Mouse (Mus musculus) telencephalon, adult 2 months (tissue): ENCODE measurements at regions not wholly inside any gene's neighbourhood (a gene's known extent, or its start where the extent isn't known, plus 50 kb on each side); places are given as distances from the start of the nearest gene placed in this dataset.

Source experiments
- DNase-seq: peaks from one replicate; pipeline ENCODE4 v3.0.0-alpha.2; 2011; ENCODE audit warnings: low read depth, low spot score

DNA sequence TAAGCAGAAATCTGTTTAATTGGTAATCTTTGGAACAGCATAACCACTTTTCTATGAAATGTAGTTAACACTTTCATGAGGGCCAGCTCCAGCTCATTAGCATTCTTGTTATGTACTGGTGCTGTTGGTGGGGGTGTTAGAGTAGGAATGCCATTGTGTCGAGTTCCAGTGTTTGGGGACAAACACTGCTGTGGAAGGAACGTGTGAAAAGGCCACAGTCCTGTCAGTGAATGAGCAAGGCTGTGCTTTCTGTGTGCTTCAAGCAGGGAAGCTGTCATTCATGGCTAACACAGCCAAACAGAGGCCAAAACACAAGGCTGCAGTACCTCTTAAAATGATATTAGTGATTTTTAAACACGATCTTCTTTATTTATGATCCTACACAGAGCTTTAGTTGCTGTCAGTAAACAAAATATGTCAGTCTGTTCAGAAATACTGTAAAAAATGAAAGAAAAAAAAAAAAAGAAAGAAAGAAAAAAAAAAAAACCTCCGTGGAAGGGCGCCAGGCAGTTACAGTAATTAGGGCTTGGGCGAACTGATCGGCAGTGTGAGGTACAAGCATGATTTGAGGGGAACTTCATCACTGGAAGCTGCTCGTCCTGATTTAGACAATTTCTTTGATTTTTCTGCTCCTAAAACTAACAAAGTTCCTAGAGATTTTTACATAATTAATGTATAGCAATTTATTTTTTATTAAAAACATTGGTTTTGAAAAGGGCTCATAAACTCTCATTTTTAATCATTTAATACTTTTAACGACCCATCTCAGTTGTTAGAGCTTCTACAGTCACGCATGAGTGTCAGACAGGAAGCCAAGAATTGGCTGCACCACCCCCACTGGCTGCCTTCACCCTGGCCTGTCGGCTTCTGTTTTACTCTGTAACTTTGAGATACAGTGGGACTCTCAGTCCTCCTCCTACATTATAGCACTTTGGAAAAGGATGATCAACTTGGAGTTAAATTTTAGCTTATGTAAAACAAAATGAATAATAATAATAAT is 80.8 kb upstream of the Dnajc24 start:
- no peak for DNase-seq

DNA sequence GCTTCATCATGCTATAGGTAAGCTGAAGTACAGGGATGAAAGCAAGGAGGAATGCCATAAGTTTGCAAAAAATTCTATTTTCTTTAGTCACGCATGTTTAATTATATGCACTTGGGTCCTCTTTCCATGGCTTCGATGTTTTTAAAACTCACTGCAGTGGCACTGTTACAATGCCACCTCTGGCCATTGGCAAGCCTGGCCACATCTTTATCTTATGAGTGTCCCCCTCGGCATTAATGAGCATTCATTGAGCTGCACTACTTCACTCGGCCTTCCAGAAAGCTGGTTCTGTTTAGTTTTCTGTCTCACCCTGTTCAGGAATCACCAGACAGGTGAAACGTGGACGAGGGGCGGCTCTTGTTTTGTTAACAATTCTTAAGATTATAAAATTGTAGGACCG is 79.7 kb upstream of the Dnajc24 start:
- DNase-seq: no peak

DNA sequence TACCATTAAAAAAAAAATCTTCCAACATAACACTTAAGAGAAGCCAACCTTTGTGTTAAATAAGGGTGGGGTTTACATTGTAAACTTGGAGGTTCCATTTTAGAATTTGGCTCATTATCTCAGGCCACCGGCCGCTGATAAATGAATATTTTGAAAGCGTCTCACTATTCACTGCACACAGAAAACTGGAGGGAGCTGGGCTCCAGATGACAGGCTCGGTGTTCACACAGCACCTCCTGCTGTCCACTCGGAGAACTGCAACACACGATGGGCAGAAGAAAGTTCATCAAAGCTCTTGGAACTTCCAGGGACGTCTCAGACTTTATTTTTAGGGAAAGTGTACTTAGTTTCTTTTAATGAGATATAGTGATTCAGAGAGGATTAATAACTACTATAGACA is 78.6 kb upstream of the Dnajc24 start:
- peak; percentile 15 for DNase-seq

DNA sequence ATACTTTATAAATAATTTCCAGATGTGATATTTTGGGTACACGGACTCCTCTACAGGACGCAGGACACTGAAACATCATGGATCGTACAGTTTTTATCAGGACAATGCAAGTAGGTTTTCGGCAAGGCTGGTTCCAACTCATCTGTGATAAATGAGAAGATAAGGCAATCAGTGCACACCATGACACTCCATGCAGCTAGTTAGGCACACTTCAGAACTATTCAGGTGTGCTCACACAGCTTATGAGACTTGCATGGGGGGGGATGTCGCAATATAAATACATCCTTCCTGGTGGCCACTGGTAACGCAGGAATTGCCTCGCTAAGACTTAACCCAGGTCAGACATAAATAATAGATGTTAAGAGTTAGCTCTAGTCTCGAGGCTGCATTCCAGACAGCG is 77.3 kb upstream of the Dnajc24 start:
- DNase-seq: no peak

GRCm38 (mm10) chr2:106078591-106078990 is 75.2 kb upstream of the Dnajc24 start:
- no peak for DNase-seq

- DNase-seq: no peak
Observed at GRCm38 (mm10) chr2:106074441-106074840, 71.1 kb upstream of the Dnajc24 start.

- DNase-seq: no peak
Observed at GRCm38 (mm10) chr2:106064316-106064715, 61.0 kb upstream of the Dnajc24 start.
